Mouse (Mus musculus): Measurements from ENCODE around the gene Crygb. TPM values are rescaled to one million over a fixed set of nuclear protein-coding genes. Genes with fewer than 3 reads are reported as not detected.

Gene Crygb
- polyA plus RNA-seq, 1 experiment from 2014 or later = not detected

GRCm38 (mm10) chr1:65090370-65090769 is 8.3 kb upstream of the Crygb start:
- no peak overlapping the region for H3K4me2 ChIP-seq (ENCODE audit: low read depth, low read length)
- H3K27me3 ChIP-seq (ENCODE audit: control insufficient read depth, insufficient read depth, low read length) = no peaks in the 10 kb centered on the region
- no peak overlapping the region for H3K4me3 ChIP-seq (replicated peaks; ENCODE audit: low read length)
- no peaks in the 10 kb centered on the region for H3K9me3 ChIP-seq (replicated peaks; ENCODE audit: control insufficient read depth, low read length)
- H3K9ac ChIP-seq (ENCODE audit: low read length) = no peak overlapping the region
- H3K36me3 ChIP-seq (ENCODE audit: control insufficient read depth, insufficient read depth, low read length) = no peaks in the 10 kb centered on the region
- H3K27ac ChIP-seq (ENCODE audit: low read length) = no peak overlapping the region
- H3K4me1 ChIP-seq (ENCODE audit: control insufficient read depth, insufficient read depth, low read length) = no peaks in the 10 kb centered on the region
- 43% methylated on average over 2 of the region's 2 CpGs for WGBS
- ATAC-seq (ENCODE audit: insufficient read depth, low FRiP score) = 0 out of 2 replicates have a peak, but pooled peaks have one; percentile 17

DNA sequence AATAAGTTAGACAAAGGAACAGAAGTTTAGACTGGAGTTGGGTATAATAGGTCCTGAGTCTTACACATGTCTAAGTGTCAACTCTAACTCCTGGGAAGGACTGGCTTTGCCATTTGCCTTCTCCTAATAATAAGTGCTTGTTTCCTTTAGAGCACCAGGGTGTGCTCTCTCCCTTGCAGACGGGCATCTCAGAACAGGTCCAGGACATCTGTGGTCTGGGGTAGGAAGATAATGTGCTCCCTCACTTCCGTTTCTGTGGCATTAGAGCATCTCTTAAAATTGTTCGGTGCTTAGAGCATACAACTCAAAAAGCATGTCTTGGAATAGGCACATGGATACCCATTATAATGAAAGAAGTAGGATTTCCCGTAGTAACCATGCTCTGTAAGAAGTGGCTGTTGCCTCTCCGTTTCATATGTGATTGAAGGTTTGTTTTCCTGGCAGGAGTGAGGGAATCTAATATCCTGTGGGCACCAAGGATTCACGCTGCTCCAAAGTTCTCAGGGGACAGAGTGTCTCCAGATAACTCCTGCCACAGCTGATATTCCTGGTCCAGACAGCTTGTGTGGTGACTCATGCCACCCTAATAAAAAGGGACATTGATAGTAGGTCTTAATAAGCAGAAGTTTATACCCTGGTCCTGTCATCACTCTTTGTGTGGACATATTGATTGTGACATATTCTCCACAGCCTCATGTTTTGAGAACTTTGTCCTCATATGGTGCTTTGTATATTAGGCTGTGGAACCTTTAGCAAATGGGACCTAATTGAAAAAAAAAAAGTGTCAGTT is 6.7 kb upstream of the Crygb start:
- WGBS = 76% methylated on average over 6 of the region's 6 CpGs
- H3K4me1 ChIP-seq (ENCODE audit: control insufficient read depth, insufficient read depth, low read length) = no peaks in the 10 kb centered on the region
- no peak overlapping the region for H3K4me2 ChIP-seq (ENCODE audit: low read depth, low read length)
- H3K9ac ChIP-seq (ENCODE audit: low read length) = no peak overlapping the region
- no peaks in the 10 kb centered on the region for H3K36me3 ChIP-seq (ENCODE audit: control insufficient read depth, insufficient read depth, low read length)
- no peak overlapping the region for H3K27ac ChIP-seq (ENCODE audit: low read length)
- H3K9me3 ChIP-seq (replicated peaks; ENCODE audit: control insufficient read depth, low read length) = no peaks in the 10 kb centered on the region
- no peak for ATAC-seq (ENCODE audit: insufficient read depth, low FRiP score)
- no peak overlapping the region for H3K4me3 ChIP-seq (replicated peaks; ENCODE audit: low read length)
- H3K27me3 ChIP-seq (ENCODE audit: control insufficient read depth, insufficient read depth, low read length) = no peaks in the 10 kb centered on the region

- H3K4me2 ChIP-seq (ENCODE audit: low read depth, low read length) = no peak overlapping the region
- 11% methylated on average over 5 of the region's 5 CpGs for WGBS
- ATAC-seq (ENCODE audit: insufficient read depth, low FRiP score) = no peak
- no peaks in the 10 kb centered on the region for H3K36me3 ChIP-seq (ENCODE audit: control insufficient read depth, insufficient read depth, low read length)
- H3K27me3 ChIP-seq (ENCODE audit: control insufficient read depth, insufficient read depth, low read length) = no peaks in the 10 kb centered on the region
- no peaks in the 10 kb centered on the region; the same call in 1 of the 2 replicates for H3K4me1 ChIP-seq (ENCODE audit: control insufficient read depth, insufficient read depth, low read length)
- no peak overlapping the region for H3K9ac ChIP-seq (ENCODE audit: low read length)
- no peak overlapping the region for H3K27ac ChIP-seq (ENCODE audit: low read length)
- no peak overlapping the region for H3K4me3 ChIP-seq (replicated peaks; ENCODE audit: low read length)
- H3K9me3 ChIP-seq (replicated peaks; ENCODE audit: control insufficient read depth, low read length) = no peaks in the 10 kb centered on the region
Measured at GRCm38 (mm10) chr1:65075607-65076006, 6.5 kb downstream of the Crygb start.

DNA sequence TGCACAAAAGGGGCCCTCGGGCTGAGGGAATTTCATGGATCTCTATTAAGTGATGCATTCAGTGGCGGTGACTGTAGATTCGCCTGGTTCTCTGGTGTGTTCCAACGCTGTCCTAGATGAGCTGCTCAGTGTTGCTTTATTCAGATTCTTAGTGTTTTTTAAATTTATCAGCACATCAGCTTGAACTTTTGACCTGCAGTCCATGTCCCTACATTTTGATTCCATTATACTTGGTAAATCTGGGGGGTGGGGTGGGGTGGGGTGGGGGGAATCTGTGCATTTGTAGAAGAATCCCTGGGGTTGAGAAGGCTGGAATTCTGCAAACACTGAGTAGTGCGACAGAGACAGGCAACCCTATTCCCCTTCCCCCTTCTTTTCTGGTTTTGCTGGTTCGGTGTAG is 8.5 kb downstream of the Crygb start, which contains the start of gene Crygc:
Crygc (minus strand) TSS at position 101 of the 400 bp plus-strand sequence.
- 58% methylated on average over 6 of the region's 6 CpGs for WGBS
- H3K4me1 ChIP-seq (ENCODE audit: control insufficient read depth, insufficient read depth, low read length) = no peaks in the 10 kb centered on the region; the same call in 1 of the 2 replicates
- no peaks in the 10 kb centered on the region for H3K27me3 ChIP-seq (ENCODE audit: control insufficient read depth, insufficient read depth, low read length)
- H3K27ac ChIP-seq (ENCODE audit: low read length) = no peak within 1 kb of the TSS
- H3K4me3 ChIP-seq (replicated peaks; ENCODE audit: low read length) = no peak within 1 kb of the TSS
- no peaks in the 10 kb centered on the region for H3K36me3 ChIP-seq (ENCODE audit: control insufficient read depth, insufficient read depth, low read length)
- H3K4me2 ChIP-seq (ENCODE audit: low read depth, low read length) = no peak within 1 kb of the TSS
- H3K9ac ChIP-seq (ENCODE audit: low read length) = no peak within 1 kb of the TSS
- no peaks in the 10 kb centered on the region for H3K9me3 ChIP-seq (replicated peaks; ENCODE audit: control insufficient read depth, low read length)
- ATAC-seq (ENCODE audit: insufficient read depth, low FRiP score) = no peak

DNA sequence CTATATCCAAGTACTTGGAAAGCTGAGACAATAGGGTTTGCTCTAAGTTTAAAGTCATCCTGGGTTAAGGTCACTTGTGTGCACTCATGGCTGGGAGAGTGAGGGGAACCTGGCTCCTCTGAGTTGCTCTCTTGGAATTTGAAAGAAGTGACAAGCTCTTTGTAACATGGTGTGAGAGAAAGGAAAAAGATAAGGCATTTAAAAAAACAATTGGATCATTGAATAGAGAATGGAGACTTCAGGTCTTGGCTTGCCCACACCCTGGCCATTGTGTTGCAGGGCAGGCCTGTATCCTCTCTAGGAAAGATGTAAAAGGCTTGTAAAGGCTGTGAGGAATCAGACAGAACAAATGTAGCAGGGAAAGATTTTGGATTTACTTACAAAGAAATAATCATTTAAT is 14.2 kb downstream of the Crygb start:
- Histone ChIP-seq H3K27ac (ENCODE audit: low read length) (no peak overlapping the region), H3K4me1 (ENCODE audit: control insufficient read depth, insufficient read depth, low read length) (no peaks in the 10 kb centered on the region), H3K9ac (ENCODE audit: low read length) (no peak overlapping the region), H3K4me2 (ENCODE audit: low read depth, low read length) (no peak overlapping the region), H3K9me3 (replicated peaks; ENCODE audit: control insufficient read depth, low read length) (no peaks in the 10 kb centered on the region), H3K36me3 (ENCODE audit: control insufficient read depth, insufficient read depth, low read length) (no peaks in the 10 kb centered on the region), H3K27me3 (ENCODE audit: control insufficient read depth, insufficient read depth, low read length) (no peaks in the 10 kb centered on the region), H3K4me3 (replicated peaks; ENCODE audit: low read length) (no peak overlapping the region)
- ATAC-seq (ENCODE audit: insufficient read depth, low FRiP score) = no peak

DNA sequence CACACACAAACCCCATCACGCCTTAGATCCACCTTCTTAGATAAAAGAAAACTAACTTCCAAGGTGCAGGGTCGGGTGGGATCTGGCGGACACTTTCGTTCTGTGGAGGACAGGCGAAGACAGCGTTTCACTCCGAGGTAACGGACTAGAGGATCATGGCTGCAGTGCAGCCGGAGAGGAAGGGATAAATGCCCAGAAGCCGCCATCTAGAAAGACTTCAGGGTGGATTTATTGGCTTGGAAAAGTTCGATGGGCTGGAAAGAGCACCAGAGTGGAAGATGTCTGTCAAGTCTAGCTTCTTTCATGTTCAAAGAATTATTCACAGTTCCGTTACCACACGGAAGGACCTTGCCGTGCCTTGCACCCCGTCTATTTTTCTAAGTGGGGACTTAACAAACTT is 17.9 kb downstream of the Crygb start:
- Histone ChIP-seq H3K27ac (ENCODE audit: low read length) (no peak overlapping the region), H3K4me2 (ENCODE audit: low read depth, low read length) (no peak overlapping the region)

DNA sequence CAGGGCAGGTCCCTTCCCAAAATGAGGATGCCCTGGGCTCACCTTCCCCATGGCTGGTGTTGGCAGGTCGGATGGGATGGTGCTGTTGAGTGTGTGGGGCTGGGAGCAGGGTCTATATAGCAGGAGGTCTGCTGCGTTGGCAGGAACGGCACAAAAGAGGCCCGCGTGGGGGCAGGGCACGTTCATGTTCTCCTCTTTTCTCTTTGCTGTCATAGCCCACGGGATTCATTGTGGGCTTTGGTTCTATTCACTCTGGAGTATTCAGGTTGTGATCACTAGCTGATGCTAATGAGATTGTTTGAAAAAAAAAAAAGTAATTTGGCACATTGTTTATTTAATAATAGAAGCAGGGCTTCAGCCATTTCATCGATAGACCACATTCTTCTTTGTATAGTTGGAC is 18.7 kb downstream of the Crygb start, which contains the start of gene Crygd:
Crygd (minus strand) TSS at position 101 of the 400 bp plus-strand sequence.
- no peaks in the 10 kb centered on the region for H3K9me3 ChIP-seq (replicated peaks; ENCODE audit: control insufficient read depth, low read length)
- no peaks in the 10 kb centered on the region for H3K36me3 ChIP-seq (ENCODE audit: control insufficient read depth, insufficient read depth, low read length)
- no peak within 1 kb of the TSS for H3K27ac ChIP-seq (ENCODE audit: low read length)
- H3K4me2 ChIP-seq (ENCODE audit: low read depth, low read length) = no peak within 1 kb of the TSS
- ATAC-seq (ENCODE audit: insufficient read depth, low FRiP score) = no peak
- no peaks in the 10 kb centered on the region for H3K27me3 ChIP-seq (ENCODE audit: control insufficient read depth, insufficient read depth, low read length)
- H3K4me1 ChIP-seq (ENCODE audit: control insufficient read depth, insufficient read depth, low read length) = no peaks in the 10 kb centered on the region
- 87% methylated on average over 8 of the region's 8 CpGs for WGBS
- no peak within 1 kb of the TSS for H3K4me3 ChIP-seq (replicated peaks; ENCODE audit: low read length)
- no peak within 1 kb of the TSS for H3K9ac ChIP-seq (ENCODE audit: low read length)

More for the DNA sequence above, 17.9 kb downstream of the Crygb start:
- 85% methylated on average over 15 of the region's 15 CpGs for WGBS
- Histone ChIP-seq H3K9me3 (replicated peaks; ENCODE audit: control insufficient read depth, low read length) (no peaks in the 10 kb centered on the region), H3K4me3 (replicated peaks; ENCODE audit: low read length) (no peak overlapping the region), H3K36me3 (ENCODE audit: control insufficient read depth, insufficient read depth, low read length) (no peaks in the 10 kb centered on the region), H3K9ac (ENCODE audit: low read length) (no peak overlapping the region), H3K27me3 (ENCODE audit: control insufficient read depth, insufficient read depth, low read length) (no peaks in the 10 kb centered on the region), H3K4me1 (ENCODE audit: control insufficient read depth, insufficient read depth, low read length) (no peaks in the 10 kb centered on the region)
- ATAC-seq (ENCODE audit: insufficient read depth, low FRiP score) = no peak

- H3K27me3 ChIP-seq (ENCODE audit: control insufficient read depth, insufficient read depth, low read length) = no peaks in the 10 kb centered on the region
- H3K9ac ChIP-seq (ENCODE audit: low read length) = no peak overlapping the region
- H3K4me3 ChIP-seq (replicated peaks; ENCODE audit: low read length) = no peak overlapping the region
- 38% methylated on average over 2 of the region's 2 CpGs for whole genome bisulfite sequencing
- H3K9me3 ChIP-seq (replicated peaks; ENCODE audit: control insufficient read depth, low read length) = no peaks in the 10 kb centered on the region
- H3K36me3 ChIP-seq (ENCODE audit: control insufficient read depth, insufficient read depth, low read length) = no peaks in the 10 kb centered on the region
- H3K4me1 ChIP-seq (ENCODE audit: control insufficient read depth, insufficient read depth, low read length) = no peaks in the 10 kb centered on the region
- no peak overlapping the region for H3K27ac ChIP-seq (ENCODE audit: low read length)
- ATAC-seq (ENCODE audit: insufficient read depth, low FRiP score) = no peak
- H3K4me2 ChIP-seq (ENCODE audit: low read depth, low read length) = no peak overlapping the region
Measured at GRCm38 (mm10) chr1:65052140-65052539, 29.9 kb downstream of the Crygb start.

GRCm38 (mm10) chr1:65051696-65052095 is 30.4 kb downstream of the Crygb start:
- Histone ChIP-seq H3K4me2 (ENCODE audit: low read depth, low read length) (no peak overlapping the region), H3K27ac (ENCODE audit: low read length) (no peak overlapping the region), H3K9ac (ENCODE audit: low read length) (no peak overlapping the region), H3K4me1 (ENCODE audit: control insufficient read depth, insufficient read depth, low read length) (no peaks in the 10 kb centered on the region), H3K36me3 (ENCODE audit: control insufficient read depth, insufficient read depth, low read length) (no peaks in the 10 kb centered on the region), H3K4me3 (replicated peaks; ENCODE audit: low read length) (no peak overlapping the region), H3K27me3 (ENCODE audit: control insufficient read depth, insufficient read depth, low read length) (no peaks in the 10 kb centered on the region), H3K9me3 (replicated peaks; ENCODE audit: control insufficient read depth, low read length) (no peaks in the 10 kb centered on the region)
- no peak for ATAC-seq (ENCODE audit: insufficient read depth, low FRiP score)
- WGBS = 62% methylated on average over 7 of the region's 7 CpGs

All from stomach, embryonic 16.5 days (tissue).